Mouse (Mus musculus) embryonic facial prominence, embryonic 12.5 days (tissue): ENCODE data around the gene Adora1. TPM values are rescaled to one million over a fixed set of nuclear protein-coding genes. Genes with fewer than 3 reads are reported as not detected.
"Not testable (repeated sequence)": the region's sequence is repeated elsewhere in the genome, so short reads cannot be mapped to it uniquely, and the experiment has no call there.

Experiments used
- ATAC-seq: fragments of 200-750 bp; cut with Nextera tagmentation; 2 replicates; pipeline ENCODE4 v1.8.0; 2017; ENCODE audit not compliant: insufficient number of reproducible peaks, insufficient read depth, low FRiP score, low TSS enrichment
- H3K27ac ChIP-seq: fragments of 300-500 bp; sonication (generic); 2 replicates; pipeline ENCODE4 v1.5.1; 2016; ENCODE audit warnings: mild to moderate bottlenecking
- H3K27me3 ChIP-seq: fragments of 300-500 bp; sonication (generic); 2 replicates; pipeline ENCODE4 v1.6.1; 2016; ENCODE audit warnings: mild to moderate bottlenecking, moderate library complexity
- H3K36me3 ChIP-seq: fragments of 300-500 bp; sonication (generic); 2 replicates; pipeline ENCODE4 v1.6.1; 2016; ENCODE audit warnings: mild to moderate bottlenecking
- H3K4me1 ChIP-seq: fragments of 300-500 bp; sonication (generic); 2 replicates; pipeline ENCODE4 v1.6.1; 2016
- H3K4me2 ChIP-seq: fragments of 300-500 bp; sonication (generic); replicated peaks from 2 replicates; pipeline ENCODE4 v1.6.1; 2016; ENCODE audit warnings: mild to moderate bottlenecking, moderate library complexity
- H3K4me3 ChIP-seq: fragments of 300-500 bp; sonication (generic); 2 replicates; pipeline ENCODE4 v1.5.1; 2016; ENCODE audit warnings: mild to moderate bottlenecking
- H3K9ac ChIP-seq: fragments of 300-500 bp; sonication (generic); 2 replicates; pipeline ENCODE4 v1.6.1; 2016; ENCODE audit warnings: mild to moderate bottlenecking, moderate library complexity
- H3K9me3 ChIP-seq: fragments of 300-500 bp; sonication (generic); 2 replicates; pipeline ENCODE4 v1.6.1; 2016; ENCODE audit warnings: mild to moderate bottlenecking, moderate library complexity
- WGBS: fragments of 180-500 bp; shearing (Covaris S2); methylation state at CpG from one replicate; pipeline ENCODE4 v1.1.7; 2016; 5-methylcytosine and 5-hydroxymethylcytosine counted together
- polyA plus RNA-seq: library from polyadenylated mRNA; unstranded; fragments of >200 nt; fragmentation: Nextera tagmentation; extraction: Ambion mirVana; gene quantifications from 2 replicates; pipeline ENCODE4 v1.2.1, GENCODE M21; 2016

Adora1 gene
- polyA plus RNA-seq, 1 experiment from 2014 or later, result 2.1 TPM

DNA sequence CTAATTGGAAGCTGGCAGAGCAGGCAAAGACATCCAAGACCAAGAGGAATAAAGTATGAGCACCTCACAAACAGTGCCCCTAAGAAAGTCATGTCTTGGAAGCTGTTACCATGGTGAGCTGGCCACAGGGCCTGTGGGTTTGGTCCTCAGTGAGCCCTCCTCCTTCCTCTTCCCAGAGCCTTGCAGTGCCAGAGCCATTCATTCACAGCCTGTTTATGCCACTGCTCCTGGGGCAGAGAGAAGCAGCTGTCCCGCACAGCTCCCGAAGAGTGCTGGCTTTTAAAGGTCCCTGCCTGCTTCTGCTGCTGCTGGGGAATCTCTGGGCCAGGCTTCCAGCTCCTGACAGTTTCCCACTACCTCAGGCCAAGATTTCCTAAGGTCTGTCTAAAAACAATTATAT lies 30.6 kb upstream of the Adora1 start:
- WGBS, result 43% methylated on average over 2 of the region's 2 CpGs
- no peaks in the 10 kb centered on the region for H3K4me1 ChIP-seq
- ATAC-seq, result no peak
- H3K27ac ChIP-seq, result no peak overlapping the region
- H3K4me2 ChIP-seq, result no peak overlapping the region
- no peak overlapping the region for H3K9ac ChIP-seq
- peaks cover 7% of the 10 kb centered on the region; the same call in 1 of the 2 replicates for H3K9me3 ChIP-seq
- no peaks in the 10 kb centered on the region for H3K27me3 ChIP-seq
- H3K36me3 ChIP-seq, result no peaks in the 10 kb centered on the region
- H3K4me3 ChIP-seq, result no peak overlapping the region

DNA sequence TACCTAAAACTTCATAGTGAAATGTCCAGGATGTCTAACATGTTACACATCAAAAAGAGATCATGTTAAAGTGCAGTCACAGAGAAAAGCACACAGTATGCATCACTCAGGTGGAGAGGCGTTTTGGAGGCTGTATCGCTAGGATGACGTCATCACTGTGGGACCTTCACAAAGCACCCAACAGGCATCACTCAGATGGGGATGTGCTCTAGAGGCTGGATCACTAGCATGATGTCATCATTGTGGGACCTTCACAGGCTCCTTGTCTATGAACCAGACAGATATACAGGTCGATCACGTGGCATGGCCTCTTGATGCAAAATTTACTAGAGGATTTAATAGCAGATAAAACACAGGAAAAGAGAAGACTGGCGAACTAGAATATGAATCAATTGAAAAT lies 29.1 kb upstream of the Adora1 start:
- no peak for ATAC-seq

DNA sequence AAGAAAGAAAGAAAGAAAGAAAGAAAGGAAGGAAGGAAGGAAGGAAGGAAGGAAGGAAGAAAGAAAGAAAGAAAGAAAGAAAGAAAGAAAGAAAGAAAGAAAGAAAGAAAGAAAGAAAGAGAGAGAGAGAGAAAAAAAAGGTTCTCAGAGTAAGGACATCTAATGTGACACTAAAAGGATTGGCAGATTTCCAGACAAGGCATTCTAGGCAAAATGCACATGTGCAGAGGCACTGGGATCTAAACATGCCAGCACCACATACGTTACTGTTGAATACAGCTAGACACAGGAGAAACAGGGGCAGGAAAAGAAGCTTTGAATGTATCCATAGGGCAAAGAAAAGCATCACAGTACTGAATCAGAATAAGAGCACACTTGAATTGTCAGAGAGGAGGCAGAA lies 14.4 kb upstream of the Adora1 start:
- not testable (repeated sequence) for H3K36me3 ChIP-seq, H3K9me3 ChIP-seq, ATAC-seq, H3K4me1 ChIP-seq, H3K27ac ChIP-seq, H3K9ac ChIP-seq, H3K4me2 ChIP-seq, H3K27me3 ChIP-seq, H3K4me3 ChIP-seq
- WGBS, result 73% methylated on average over 1 of the region's 1 CpGs

More for the DNA sequence above, 29.1 kb upstream of the Adora1 start:
- H3K9ac ChIP-seq, result no peak overlapping the region
- no peaks in the 10 kb centered on the region for H3K27me3 ChIP-seq
- H3K4me1 ChIP-seq, result no peaks in the 10 kb centered on the region
- no peak overlapping the region for H3K4me2 ChIP-seq
- 89% methylated on average over 6 of the region's 6 CpGs for WGBS
- H3K36me3 ChIP-seq, result no peaks in the 10 kb centered on the region
- peaks cover 12% of the 10 kb centered on the region; the same call in 1 of the 2 replicates for H3K9me3 ChIP-seq
- H3K4me3 ChIP-seq, result no peak overlapping the region
- H3K27ac ChIP-seq, result no peak overlapping the region

DNA sequence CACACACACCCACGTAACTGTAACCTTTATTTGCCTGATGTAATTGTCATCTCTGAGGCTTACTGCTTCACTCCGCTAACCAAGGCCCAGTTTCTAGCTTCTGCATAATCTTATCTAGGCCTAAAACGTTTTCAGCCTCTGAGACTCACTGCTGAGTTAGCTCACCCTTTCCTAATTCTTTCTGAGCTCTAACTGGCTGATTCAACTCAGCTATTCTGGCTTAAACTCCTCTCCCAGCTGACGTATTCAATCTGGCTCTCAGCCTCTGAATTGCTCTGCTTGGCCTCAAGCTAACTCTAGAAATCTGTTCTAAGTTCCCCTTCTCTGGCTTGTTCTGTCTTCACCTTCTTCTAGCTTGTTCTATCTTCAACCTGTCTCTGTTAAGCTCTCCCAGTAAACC lies 11.4 kb upstream of the Adora1 start:
- 60% methylated on average over 4 of the region's 4 CpGs for WGBS
- Histone ChIP-seq H3K4me1 (no peaks in the 10 kb centered on the region; the same call in 1 of the 2 replicates), H3K9ac (no peak overlapping the region), H3K27ac (no peak overlapping the region), H3K4me2 (no peak overlapping the region), H3K4me3 (no peak overlapping the region), H3K36me3 (no peaks in the 10 kb centered on the region), H3K27me3 (no peaks in the 10 kb centered on the region), H3K9me3 (no peaks in the 10 kb centered on the region)
- no peak for ATAC-seq

DNA sequence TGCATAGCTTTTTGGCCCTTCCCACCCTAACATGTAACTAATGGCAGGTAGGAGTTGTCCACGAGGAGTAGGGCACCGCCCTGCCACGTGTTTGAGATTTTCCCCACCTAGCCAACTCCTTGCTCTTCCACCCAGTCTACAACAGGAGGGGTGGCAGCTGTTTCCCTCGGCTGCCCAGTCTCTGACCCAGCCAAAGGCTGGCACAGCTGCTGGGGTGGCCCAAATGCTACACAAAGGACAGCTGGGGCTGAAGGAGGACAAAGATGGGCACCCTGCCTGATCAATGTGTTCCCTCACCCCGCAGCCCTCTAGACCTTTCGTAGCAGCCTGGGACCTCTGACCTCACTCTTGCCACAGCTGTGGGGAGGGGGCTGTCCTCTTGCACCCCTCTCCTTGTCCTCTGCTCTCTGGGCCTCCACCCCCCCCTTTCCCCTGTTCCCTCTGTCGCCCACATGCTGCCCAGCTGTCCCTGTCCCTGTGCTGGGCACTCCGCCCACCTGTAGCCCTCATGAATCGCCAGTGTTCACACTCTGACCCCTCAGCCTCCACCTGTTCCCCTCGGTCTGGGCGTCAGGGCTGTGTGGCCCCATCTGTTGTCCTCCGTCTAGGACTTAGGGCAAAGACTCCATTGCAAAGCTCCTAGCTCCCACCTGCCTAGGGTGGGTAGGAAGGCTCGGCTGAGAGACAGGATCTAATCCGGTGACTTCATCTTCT lies 9.9 kb upstream of the Adora1 start:
- Histone ChIP-seq H3K36me3 (no peaks in the 10 kb centered on the region), H3K9me3 (no peaks in the 10 kb centered on the region), H3K4me1 (no peaks in the 10 kb centered on the region; the same call in 1 of the 2 replicates), H3K4me2 (no peak overlapping the region), H3K27me3 (no peaks in the 10 kb centered on the region), H3K9ac (no peak overlapping the region), H3K27ac (no peak overlapping the region), H3K4me3 (no peak overlapping the region)
- ATAC-seq, result peak; percentile 61
- 76% methylated on average over 14 of the region's 14 CpGs for WGBS

DNA sequence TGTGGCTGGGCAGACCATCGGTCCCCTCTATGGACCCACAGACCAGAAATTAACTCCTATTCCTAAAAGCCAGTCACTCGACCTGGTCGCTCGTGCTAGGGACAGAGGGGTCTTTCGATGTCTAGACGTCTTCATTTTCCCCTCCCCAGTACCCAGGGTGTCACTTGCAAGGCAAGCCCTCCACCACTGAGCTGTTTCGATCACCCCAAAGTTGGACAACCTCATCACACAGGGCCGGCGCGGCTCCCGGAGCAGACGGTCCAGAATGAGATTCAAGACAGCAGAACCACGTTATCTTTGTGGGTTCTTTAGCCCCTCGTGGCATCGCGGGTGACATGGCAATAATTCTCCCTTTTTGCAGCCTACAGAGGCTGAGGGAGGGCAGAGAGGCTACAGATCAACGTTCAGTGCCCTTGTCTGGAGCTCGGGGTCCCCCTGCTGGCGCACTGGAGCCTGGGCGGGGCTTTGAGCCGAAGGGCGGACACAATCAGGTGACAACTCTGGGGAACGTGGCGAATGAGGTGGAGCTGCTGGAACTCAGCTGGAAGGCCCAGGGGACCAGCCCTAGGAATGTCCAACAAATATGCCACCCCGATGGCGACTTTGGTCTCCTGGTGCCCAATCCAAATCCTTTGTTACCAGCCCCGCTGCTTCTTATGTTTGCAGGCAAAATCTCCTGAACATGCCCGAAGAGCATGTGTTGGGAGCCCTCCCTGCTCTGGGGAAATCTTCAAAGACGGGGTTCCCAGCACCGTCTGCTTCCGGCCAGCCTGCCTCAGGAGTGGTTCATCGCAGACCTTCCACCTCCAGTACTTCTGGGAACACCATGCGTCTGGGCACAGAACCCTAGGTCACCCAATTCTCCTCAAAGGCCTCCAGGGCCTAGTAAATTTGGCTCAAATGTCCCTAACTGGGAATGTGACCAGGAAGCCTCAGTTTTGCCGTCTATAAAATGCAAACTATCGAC lies 9.0 kb upstream of the Adora1 start:
- H3K9ac ChIP-seq, result no peak overlapping the region
- no peak; the same call in 1 of the 2 replicates for ATAC-seq
- peak overlapping the region; percentile 43 for H3K4me2 ChIP-seq
- no peaks in the 10 kb centered on the region; the same call in 1 of the 2 replicates for H3K4me1 ChIP-seq
- H3K4me3 ChIP-seq, result 0 out of 2 replicates have a peak overlapping the region, but pooled peaks have one; percentile 4
- H3K27ac ChIP-seq, result no peak overlapping the region
- no peaks in the 10 kb centered on the region for H3K27me3 ChIP-seq
- no peaks in the 10 kb centered on the region for H3K9me3 ChIP-seq
- 19% methylated on average over 35 of the region's 35 CpGs for WGBS
- H3K36me3 ChIP-seq, result no peaks in the 10 kb centered on the region

DNA sequence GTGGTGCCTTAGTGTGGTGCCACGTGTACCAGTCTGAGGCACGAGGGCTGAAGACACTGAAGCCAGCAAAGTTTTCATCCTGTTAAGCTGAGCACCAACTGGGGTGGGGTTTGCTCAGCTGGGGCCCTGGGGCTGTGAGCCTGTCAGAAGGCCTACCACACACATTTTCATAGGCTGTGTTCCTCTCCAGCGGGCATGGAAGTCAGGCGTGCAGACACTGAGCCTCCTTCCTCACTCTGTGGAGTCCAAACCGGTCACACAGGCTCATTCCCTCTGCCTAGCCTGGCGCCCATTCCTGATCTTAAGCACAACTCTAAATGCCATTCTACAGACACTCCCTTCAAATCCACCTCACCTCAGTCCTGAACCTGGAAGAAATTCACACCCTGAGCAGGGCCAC lies 8.3 kb upstream of the Adora1 start:
- H3K9ac ChIP-seq, result no peak overlapping the region
- H3K4me2 ChIP-seq, result no peak overlapping the region
- no peak for ATAC-seq
- 69% methylated on average over 6 of the region's 6 CpGs for WGBS
- H3K4me1 ChIP-seq, result no peaks in the 10 kb centered on the region; the same call in 1 of the 2 replicates
- no peaks in the 10 kb centered on the region for H3K9me3 ChIP-seq
- H3K27ac ChIP-seq, result no peak overlapping the region
- H3K27me3 ChIP-seq, result no peaks in the 10 kb centered on the region
- H3K36me3 ChIP-seq, result no peaks in the 10 kb centered on the region
- H3K4me3 ChIP-seq, result no peak overlapping the region

DNA sequence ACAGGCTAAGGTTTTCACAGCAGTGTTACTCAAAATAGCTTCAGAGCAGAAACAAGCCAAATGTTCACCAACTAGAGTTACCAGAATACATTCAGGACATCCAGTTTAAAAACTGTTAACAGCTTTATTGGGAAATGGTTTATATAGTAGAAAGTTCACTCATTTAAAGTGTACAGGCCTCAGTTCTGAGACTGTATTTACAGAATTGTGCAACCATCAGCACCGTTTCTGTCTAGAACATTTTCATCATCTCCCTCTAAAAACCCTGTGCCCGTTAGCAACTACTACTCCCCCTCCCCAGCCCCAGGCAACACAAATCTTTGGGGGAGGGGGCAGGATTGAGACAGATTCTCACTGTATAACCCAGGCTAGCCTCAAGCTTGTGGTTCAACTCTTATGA lies 7.1 kb upstream of the Adora1 start:
- Histone ChIP-seq H3K9me3 (no peaks in the 10 kb centered on the region), H3K4me3 (no peak overlapping the region), H3K36me3 (no peaks in the 10 kb centered on the region), H3K27ac (no peak overlapping the region), H3K4me1 (no peaks in the 10 kb centered on the region; the same call in 1 of the 2 replicates), H3K9ac (no peak overlapping the region), H3K27me3 (no peaks in the 10 kb centered on the region), H3K4me2 (no peak overlapping the region)
- WGBS, result 66% methylated on average over 2 of the region's 2 CpGs
- no peak for ATAC-seq

DNA sequence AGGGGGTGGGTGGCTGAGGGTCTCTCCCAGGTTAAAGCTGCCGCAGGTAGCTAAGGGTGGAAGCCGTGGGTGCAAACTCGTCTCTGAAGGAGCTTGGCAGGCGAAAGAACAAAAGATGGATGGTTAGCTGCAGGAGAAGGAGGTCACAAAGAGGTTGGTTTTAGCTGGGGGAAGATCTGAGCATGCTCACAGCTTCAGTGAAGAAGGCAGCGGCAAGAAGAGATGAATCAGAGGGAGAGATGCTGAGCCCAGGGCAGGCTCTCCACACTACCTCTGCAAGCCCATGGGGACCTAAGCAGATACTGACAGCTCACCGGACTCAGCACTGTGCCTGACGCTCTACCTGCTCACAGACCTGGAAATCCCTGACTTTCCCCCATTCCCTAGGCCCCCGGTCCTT lies 6.1 kb upstream of the Adora1 start:
- Histone ChIP-seq H3K4me3 (no peak overlapping the region), H3K9me3 (no peaks in the 10 kb centered on the region), H3K27me3 (peaks cover 9% of the 10 kb centered on the region), H3K4me1 (no peaks in the 10 kb centered on the region; the same call in 1 of the 2 replicates), H3K36me3 (no peaks in the 10 kb centered on the region), H3K4me2 (no peak overlapping the region), H3K9ac (no peak overlapping the region), H3K27ac (no peak overlapping the region)
- 74% methylated on average over 8 of the region's 8 CpGs for WGBS
- ATAC-seq, result no peak

DNA sequence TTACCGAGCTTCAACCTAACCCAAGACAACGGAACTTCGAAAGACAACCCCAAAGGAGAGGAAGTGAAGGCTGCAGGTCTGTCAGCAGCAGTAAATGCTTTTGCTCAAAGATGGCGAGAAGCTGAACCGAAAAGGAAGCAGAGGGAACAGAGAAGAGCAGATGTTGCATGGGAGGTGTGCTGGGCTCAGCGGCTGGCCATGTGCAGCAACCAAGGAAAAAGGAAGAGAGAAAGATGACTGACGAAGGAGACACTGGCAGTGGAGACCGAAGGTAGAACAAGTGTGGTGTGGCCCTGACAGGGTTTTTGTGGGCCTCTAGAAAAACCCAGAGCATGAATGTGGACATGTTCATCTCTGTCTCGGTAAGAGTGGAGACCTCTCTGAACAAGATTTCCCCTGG lies 5.5 kb upstream of the Adora1 start:
- Histone ChIP-seq H3K4me2 (no peak overlapping the region), H3K4me1 (no peaks in the 10 kb centered on the region; the same call in none of the 2 replicates), H3K27me3 (peaks cover 15% of the 10 kb centered on the region), H3K9ac (no peak overlapping the region), H3K4me3 (no peak overlapping the region), H3K9me3 (no peaks in the 10 kb centered on the region), H3K36me3 (no peaks in the 10 kb centered on the region), H3K27ac (no peak overlapping the region)
- ATAC-seq, result no peak
- 84% methylated on average over 9 of the region's 9 CpGs for WGBS

DNA sequence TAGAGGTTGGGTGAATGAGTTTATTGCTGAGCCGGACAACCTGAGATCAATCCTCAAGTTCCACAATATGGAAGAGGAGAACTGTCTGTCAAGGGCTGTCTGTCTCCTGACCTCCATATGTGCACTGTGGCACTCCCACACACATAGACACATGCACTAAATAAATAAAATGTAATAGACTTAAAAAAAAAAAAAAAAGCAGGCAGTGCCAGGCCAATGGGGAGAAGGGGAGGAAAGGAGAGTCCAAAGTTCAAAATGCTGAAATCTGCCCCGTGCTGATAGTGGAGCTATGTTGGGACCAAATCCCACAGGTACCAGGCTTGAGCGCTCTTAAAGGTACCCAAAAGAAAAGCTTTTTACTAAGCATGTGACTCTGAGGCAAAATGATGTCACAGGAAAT lies 2.2 kb upstream of the Adora1 start:
- Histone ChIP-seq H3K27ac (no peak overlapping the region), H3K27me3 (peaks cover 48% of the 10 kb centered on the region), H3K9me3 (no peaks in the 10 kb centered on the region), H3K4me3 (no peak overlapping the region), H3K4me2 (no peak overlapping the region), H3K9ac (no peak overlapping the region), H3K4me1 (peaks cover 21% of the 10 kb centered on the region), H3K36me3 (no peaks in the 10 kb centered on the region)
- 90% methylated on average over 3 of the region's 3 CpGs for WGBS
- no peak for ATAC-seq

DNA sequence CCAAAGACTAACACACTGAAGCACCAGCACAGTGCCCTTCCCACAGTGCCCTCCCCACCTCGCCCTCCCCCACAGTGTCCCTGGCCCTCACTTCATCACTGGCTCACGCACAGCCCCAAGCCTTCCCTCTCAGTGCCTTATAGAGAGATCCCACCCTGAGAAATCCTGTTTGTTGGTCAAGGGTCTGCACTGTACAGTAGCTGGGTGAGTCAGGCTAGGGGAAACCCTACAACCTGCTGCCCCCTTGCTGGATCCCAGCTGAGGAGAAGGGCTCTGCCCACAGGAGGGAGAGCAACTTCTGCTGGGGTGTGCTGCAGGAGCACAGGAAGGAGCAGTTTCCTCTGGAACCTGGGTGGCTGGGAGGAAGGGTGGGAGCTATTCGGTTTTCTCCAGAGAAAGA lies 911 bp upstream of the Adora1 start:
- WGBS, result 24% methylated on average over 3 of the region's 3 CpGs
- Histone ChIP-seq H3K4me1 (peaks cover 21% of the 10 kb centered on the region), H3K9me3 (no peaks in the 10 kb centered on the region), H3K27ac (no peak overlapping the region), H3K36me3 (no peaks in the 10 kb centered on the region), H3K27me3 (peaks cover 52% of the 10 kb centered on the region), H3K4me3 (no peak overlapping the region), H3K4me2 (peak overlapping the region; percentile 96), H3K9ac (no peak overlapping the region)
- no peak for ATAC-seq
